Mouse (Mus musculus) forebrain, embryonic 13.5 days (tissue): ENCODE results near the gene Gjc1. TPM values are rescaled to one million over a fixed set of nuclear protein-coding genes. Genes with fewer than 3 reads are reported as not detected.

Experiments used
- ATAC-seq: fragments of 200-750 bp; cut with Nextera tagmentation; 2 replicates; pipeline ENCODE4 v1.8.0; 2017
- H3K27ac ChIP-seq: fragments of 300-500 bp; sonication (generic); 2 replicates; pipeline ENCODE4 v1.5.1; 2015; ENCODE audit warnings: inconsistent platforms, mild to moderate bottlenecking, moderate library complexity
- H3K27me3 ChIP-seq: fragments of 300-500 bp; sonication (generic); 2 replicates; pipeline ENCODE4 v1.6.1; 2015; ENCODE audit warnings: mild to moderate bottlenecking, inconsistent platforms
- H3K36me3 ChIP-seq: fragments of 300-500 bp; sonication (generic); 2 replicates; pipeline ENCODE4 v1.6.1; 2015; ENCODE audit warnings: mild to moderate bottlenecking, inconsistent platforms; ENCODE audit not compliant: poor library complexity, severe bottlenecking
- H3K4me1 ChIP-seq: fragments of 300-500 bp; sonication (generic); 2 replicates; pipeline ENCODE4 v1.6.1; 2015; ENCODE audit warnings: inconsistent platforms
- H3K4me2 ChIP-seq: fragments of 300-500 bp; sonication (generic); 2 replicates; pipeline ENCODE4 v1.6.1; 2015; ENCODE audit warnings: inconsistent platforms, mild to moderate bottlenecking, moderate library complexity
- H3K4me3 ChIP-seq: fragments of 300-500 bp; sonication (generic); 2 replicates; pipeline ENCODE4 v1.5.1; 2015; ENCODE audit warnings: mild to moderate bottlenecking, inconsistent platforms
- H3K9ac ChIP-seq: fragments of 300-500 bp; sonication (generic); 2 replicates; pipeline ENCODE4 v1.6.1; 2015; ENCODE audit warnings: mild to moderate bottlenecking, inconsistent platforms
- H3K9me3 ChIP-seq: fragments of 300-500 bp; sonication (generic); replicated peaks from 2 replicates; pipeline ENCODE4 v1.6.1; 2016; ENCODE audit warnings: inconsistent platforms
- WGBS: fragments of 180-500 bp; shearing (Covaris S2); methylation state at CpG from one replicate; pipeline ENCODE4 v1.1.7; 2015; 5-methylcytosine and 5-hydroxymethylcytosine counted together
- polyA plus RNA-seq: library from polyadenylated mRNA; unstranded; fragments of >200 nt; fragmentation: Nextera tagmentation; extraction: Ambion mirVana; gene quantifications from 2 replicates; pipeline ENCODE4 v1.2.1, GENCODE M21; 2015

The Gjc1 gene
- polyA plus RNA-seq, 1 experiment from 2014 or later, result 69.2 TPM

DNA sequence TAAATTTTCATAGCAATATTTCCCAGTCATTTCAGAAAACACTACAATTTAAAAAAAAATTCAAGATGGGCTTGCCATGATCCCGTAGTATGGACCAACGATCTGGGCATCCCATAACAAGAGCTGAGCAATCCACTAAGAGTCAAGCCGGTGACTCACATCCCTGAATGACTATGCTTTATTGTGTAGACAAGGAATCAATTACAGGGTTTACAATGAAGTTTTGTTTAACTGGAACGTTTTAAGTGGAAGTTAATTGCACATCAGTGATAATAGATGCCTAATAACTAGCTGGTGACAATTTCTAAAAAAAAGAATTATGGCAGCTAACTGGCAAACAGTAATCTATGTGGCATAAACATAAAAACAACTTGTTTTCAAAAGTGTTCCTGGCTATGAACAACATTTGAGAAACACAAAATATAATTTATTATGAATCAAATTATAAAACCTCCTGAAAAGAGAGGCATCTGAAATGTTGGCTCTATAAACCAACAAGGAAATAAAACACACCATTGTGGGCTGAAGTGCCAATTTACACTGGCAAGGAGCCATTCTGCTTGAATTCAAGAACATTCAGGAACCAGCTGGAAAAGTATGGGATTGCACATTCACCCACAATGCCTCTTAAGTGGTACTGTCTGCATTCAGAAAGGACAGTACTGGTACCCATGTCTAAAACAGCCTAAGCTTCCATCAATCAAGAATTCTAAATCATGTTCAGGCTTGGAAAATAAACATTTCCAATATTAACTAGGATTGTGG, 8.6 kb downstream of the Gjc1 start:
- peaks cover 5% of the 10 kb centered on the region; the same call in 1 of the 2 replicates for H3K36me3 ChIP-seq
- H3K9me3 ChIP-seq, result no peaks in the 10 kb centered on the region
- H3K4me2 ChIP-seq, result no peak overlapping the region
- no peak overlapping the region for H3K4me3 ChIP-seq
- H3K27me3 ChIP-seq, result no peaks in the 10 kb centered on the region
- H3K4me1 ChIP-seq, result peaks cover 26% of the 10 kb centered on the region
- no peak overlapping the region for H3K27ac ChIP-seq
- ATAC-seq, result no peak
- no peak overlapping the region for H3K9ac ChIP-seq
- 28% methylated on average over 4 of the region's 4 CpGs for WGBS

DNA sequence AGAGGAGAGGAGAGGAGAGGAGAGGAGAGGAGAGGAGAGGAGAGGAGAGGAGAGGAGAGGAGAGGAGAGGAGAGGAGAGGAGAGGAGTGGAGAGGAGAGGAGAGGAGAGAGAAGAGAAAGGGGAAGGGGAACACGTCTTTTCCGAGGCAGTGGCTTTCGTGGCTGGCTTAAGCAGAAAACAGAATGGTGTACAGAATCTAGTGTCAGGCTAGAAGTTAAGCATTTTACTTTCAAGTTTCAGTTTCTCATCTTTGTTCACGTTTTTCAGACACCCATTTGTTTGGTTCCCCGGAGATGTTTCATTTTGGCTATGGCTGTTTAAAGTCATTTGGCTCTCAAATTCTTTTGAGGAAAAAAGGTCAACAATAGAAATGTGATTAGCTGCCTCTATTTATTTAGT, 11.3 kb downstream of the Gjc1 start:
- Histone ChIP-seq H3K27ac (no peak overlapping the region), H3K27me3 (no peaks in the 10 kb centered on the region), H3K9ac (no peak overlapping the region), H3K36me3 (peaks cover 23% of the 10 kb centered on the region), H3K4me2 (no peak overlapping the region), H3K4me1 (peaks cover 20% of the 10 kb centered on the region), H3K4me3 (no peak overlapping the region), H3K9me3 (no peaks in the 10 kb centered on the region)
- WGBS, result 77% methylated on average over 5 of the region's 5 CpGs
- no peak for ATAC-seq

GRCm38 (mm10) chr11:102803453-102803852, 16.0 kb downstream of the Gjc1 start:
- Histone ChIP-seq H3K4me1 (no peaks in the 10 kb centered on the region), H3K36me3 (peaks cover 60% of the 10 kb centered on the region), H3K4me2 (no peak overlapping the region), H3K9ac (no peak overlapping the region), H3K4me3 (no peak overlapping the region), H3K27ac (no peak overlapping the region), H3K9me3 (no peaks in the 10 kb centered on the region), H3K27me3 (no peaks in the 10 kb centered on the region)
- no peak for ATAC-seq
- WGBS, result 89% methylated on average over 5 of the region's 5 CpGs

- Histone ChIP-seq H3K27me3 (no peaks in the 10 kb centered on the region), H3K9ac (no peak overlapping the region), H3K9me3 (no peaks in the 10 kb centered on the region), H3K4me2 (no peak overlapping the region), H3K36me3 (peaks cover 28% of the 10 kb centered on the region; the same call in 1 of the 2 replicates), H3K4me3 (no peak overlapping the region), H3K27ac (no peak overlapping the region), H3K4me1 (no peaks in the 10 kb centered on the region)
- no peak for ATAC-seq
- WGBS, result 55% methylated on average over 8 of the region's 8 CpGs
These were observed 25.3 kb downstream of the Gjc1 start for GRCm38 (mm10) chr11:102794157-102794556.

GRCm38 (mm10) chr11:102791682-102792445, 27.6 kb downstream of the Gjc1 start:
- H3K27me3 ChIP-seq, result no peaks in the 10 kb centered on the region
- H3K4me2 ChIP-seq, result no peak overlapping the region
- no peak overlapping the region for H3K27ac ChIP-seq
- no peak for ATAC-seq
- no peaks in the 10 kb centered on the region for H3K9me3 ChIP-seq
- peaks cover 12% of the 10 kb centered on the region; the same call in 1 of the 2 replicates for H3K36me3 ChIP-seq
- H3K4me1 ChIP-seq, result no peaks in the 10 kb centered on the region
- no peak overlapping the region for H3K4me3 ChIP-seq
- no peak overlapping the region for H3K9ac ChIP-seq
- whole genome bisulfite sequencing, result 63% methylated on average over 14 of the region's 14 CpGs

- Histone ChIP-seq H3K9ac (no peak overlapping the region), H3K9me3 (no peaks in the 10 kb centered on the region), H3K27me3 (no peaks in the 10 kb centered on the region), H3K4me3 (no peak overlapping the region), H3K4me1 (no peaks in the 10 kb centered on the region), H3K36me3 (no peaks in the 10 kb centered on the region), H3K27ac (no peak overlapping the region), H3K4me2 (no peak overlapping the region)
- 78% methylated on average over 5 of the region's 5 CpGs for WGBS
- ATAC-seq, result no peak
These were observed 31.8 kb downstream of the Gjc1 start for GRCm38 (mm10) chr11:102787688-102788177.

DNA sequence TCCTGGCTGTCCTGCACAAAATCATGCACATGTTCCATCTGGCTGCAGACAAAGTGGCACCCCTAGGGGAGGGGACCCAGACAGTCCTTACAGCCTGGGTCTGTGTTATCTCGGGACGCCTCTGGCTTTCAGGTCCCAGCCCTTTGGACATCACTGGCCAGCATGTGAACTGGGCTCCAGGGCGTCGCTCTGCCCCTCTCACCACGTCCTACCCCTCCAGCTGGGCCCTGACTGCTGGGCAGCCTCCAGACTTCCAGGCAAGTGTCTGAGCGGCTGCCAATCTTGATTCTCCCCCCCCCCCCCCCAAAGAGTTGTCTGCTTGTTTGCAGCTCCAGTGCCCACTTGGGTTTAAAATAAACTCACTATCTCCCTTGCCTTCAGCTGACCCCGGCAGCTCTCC, 36.1 kb downstream of the Gjc1 start:
- Histone ChIP-seq H3K4me2 (no peak overlapping the region), H3K36me3 (no peaks in the 10 kb centered on the region), H3K4me1 (no peaks in the 10 kb centered on the region), H3K4me3 (no peak overlapping the region), H3K9me3 (no peaks in the 10 kb centered on the region), H3K27me3 (no peaks in the 10 kb centered on the region), H3K9ac (no peak overlapping the region), H3K27ac (no peak overlapping the region)
- ATAC-seq, result no peak
- WGBS, result 78% methylated on average over 6 of the region's 7 CpGs

DNA sequence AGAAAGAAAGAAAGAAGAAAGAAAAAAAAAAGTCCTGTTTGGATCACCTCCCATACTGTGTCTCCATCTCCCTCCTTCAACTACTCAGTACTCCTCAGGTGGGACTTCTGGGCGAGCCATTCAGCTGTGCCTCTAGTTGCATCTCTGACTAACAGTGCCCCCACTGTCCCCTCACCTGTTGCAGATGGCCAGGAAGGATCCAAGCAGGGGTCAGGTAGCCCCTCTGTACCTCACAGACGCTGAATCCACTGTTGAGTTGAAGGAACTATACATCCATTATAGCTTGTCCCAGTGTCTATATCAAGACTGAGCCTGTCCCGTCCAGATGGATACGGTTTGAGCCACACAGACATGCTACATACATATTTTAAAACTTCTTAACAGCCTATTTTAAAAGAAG, 38.0 kb downstream of the Gjc1 start:
- peaks cover 12% of the 10 kb centered on the region for H3K4me1 ChIP-seq
- H3K4me2 ChIP-seq, result no peak overlapping the region
- ATAC-seq, result no peak
- H3K27ac ChIP-seq, result no peak overlapping the region
- H3K36me3 ChIP-seq, result peaks cover 12% of the 10 kb centered on the region
- H3K9ac ChIP-seq, result no peak overlapping the region
- H3K27me3 ChIP-seq, result no peaks in the 10 kb centered on the region
- H3K4me3 ChIP-seq, result no peak overlapping the region
- 85% methylated on average over 4 of the region's 4 CpGs for WGBS
- no peaks in the 10 kb centered on the region for H3K9me3 ChIP-seq

DNA sequence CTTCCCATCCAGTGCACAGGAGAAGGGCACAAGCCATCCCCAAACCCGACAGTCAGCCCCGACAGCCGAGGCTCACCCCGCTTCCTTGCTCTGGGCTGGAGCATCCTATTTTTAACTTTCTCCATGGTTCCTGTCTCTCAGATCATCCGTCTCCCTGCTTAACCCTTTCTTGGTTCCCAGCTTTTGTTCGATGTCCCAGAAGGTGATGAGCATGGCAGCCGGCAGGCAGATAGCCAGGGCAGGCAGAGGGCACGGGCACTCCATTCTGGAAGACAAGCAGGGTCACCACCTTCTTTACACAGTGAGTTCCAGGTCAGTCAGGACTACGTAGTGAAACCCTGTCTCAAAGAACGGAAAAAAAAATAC, 38.5 kb downstream of the Gjc1 start:
- Histone ChIP-seq H3K9me3 (no peaks in the 10 kb centered on the region), H3K9ac (no peak overlapping the region), H3K4me2 (no peak overlapping the region), H3K27ac (no peak overlapping the region), H3K27me3 (no peaks in the 10 kb centered on the region), H3K4me3 (no peak overlapping the region), H3K36me3 (peaks cover 17% of the 10 kb centered on the region), H3K4me1 (peaks cover 15% of the 10 kb centered on the region)
- ATAC-seq, result no peak
- 68% methylated on average over 10 of the region's 10 CpGs for WGBS

- H3K9ac ChIP-seq, result no peak overlapping the region
- H3K4me1 ChIP-seq, result peaks cover 20% of the 10 kb centered on the region
- no peaks in the 10 kb centered on the region for H3K9me3 ChIP-seq
- H3K4me3 ChIP-seq, result no peak overlapping the region
- WGBS, result 51% methylated on average over 11 of the region's 11 CpGs
- no peak overlapping the region for H3K4me2 ChIP-seq
- ATAC-seq, result no peak
- no peaks in the 10 kb centered on the region for H3K27me3 ChIP-seq
- no peak overlapping the region for H3K27ac ChIP-seq
- H3K36me3 ChIP-seq, result peaks cover 17% of the 10 kb centered on the region
These were observed 39.1 kb downstream of the Gjc1 start for GRCm38 (mm10) chr11:102780271-102780985.

DNA sequence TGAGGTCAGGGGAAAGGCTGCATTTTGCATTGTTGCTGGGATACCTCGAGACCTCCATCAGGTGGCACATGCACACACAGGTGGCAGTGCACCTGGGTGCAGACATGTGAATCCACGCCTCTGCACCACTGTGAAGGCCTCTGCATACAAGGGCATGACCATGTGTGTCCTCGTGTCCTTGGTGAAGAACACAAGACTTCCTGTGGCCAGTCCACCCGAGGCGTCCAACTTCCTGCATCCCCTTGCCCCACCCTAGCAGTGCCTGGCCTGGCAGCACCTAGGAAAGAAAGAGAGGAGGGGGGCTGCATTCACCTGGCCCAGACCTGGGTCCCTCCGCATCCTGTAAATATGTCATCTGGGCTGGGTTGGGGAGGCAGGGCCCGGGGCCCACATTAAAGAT, 39.7 kb downstream of the Gjc1 start:
- Histone ChIP-seq H3K4me3 (no peak overlapping the region), H3K9ac (no peak overlapping the region), H3K9me3 (no peaks in the 10 kb centered on the region), H3K4me1 (peaks cover 25% of the 10 kb centered on the region), H3K27ac (no peak overlapping the region), H3K27me3 (no peaks in the 10 kb centered on the region), H3K36me3 (peaks cover 17% of the 10 kb centered on the region), H3K4me2 (no peak overlapping the region)
- 87% methylated on average over 7 of the region's 7 CpGs for WGBS
- no peak for ATAC-seq

DNA sequence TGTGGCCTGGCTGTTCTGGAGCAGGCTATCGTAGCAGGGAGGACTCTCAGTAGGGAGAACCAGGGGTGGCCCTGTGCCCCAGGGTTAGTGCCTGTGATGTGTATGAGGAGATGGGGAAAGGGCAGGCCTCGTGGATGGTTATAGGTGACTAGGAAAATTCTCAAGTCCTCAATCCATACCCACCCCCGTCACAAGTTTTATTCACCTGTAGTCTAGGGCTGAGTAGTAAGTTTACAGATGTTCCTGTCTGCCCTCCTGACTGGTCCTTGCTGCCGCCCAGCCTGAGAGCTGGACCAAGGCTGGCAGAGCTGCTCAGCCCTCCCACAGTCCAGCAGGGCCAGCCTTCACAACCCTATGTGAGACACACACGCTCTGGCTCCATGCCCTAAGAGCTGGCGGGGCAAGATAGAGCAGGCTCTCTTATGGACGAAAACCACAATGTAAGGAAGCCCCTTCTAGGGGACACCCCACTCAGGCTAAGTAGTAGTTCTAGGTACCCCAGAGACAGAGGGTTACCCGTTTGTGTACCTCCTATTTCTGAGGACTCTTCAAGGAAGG, 40.3 kb downstream of the Gjc1 start:
- no peak overlapping the region for H3K4me2 ChIP-seq
- H3K4me1 ChIP-seq, result peaks cover 28% of the 10 kb centered on the region
- no peak overlapping the region for H3K9ac ChIP-seq
- ATAC-seq, result no peak
- WGBS, result 78% methylated on average over 8 of the region's 8 CpGs
- no peaks in the 10 kb centered on the region for H3K9me3 ChIP-seq
- H3K27me3 ChIP-seq, result no peaks in the 10 kb centered on the region
- no peak overlapping the region for H3K4me3 ChIP-seq
- H3K36me3 ChIP-seq, result peaks cover 17% of the 10 kb centered on the region
- no peak overlapping the region for H3K27ac ChIP-seq
